Mouse (Mus musculus): ENCODE data around the gene Mical2. TPM values are rescaled to one million over a fixed set of nuclear protein-coding genes. Genes with fewer than 3 reads are reported as not detected.
A peak's percentile ranks its signal among the peaks of the same experiment; 100 is the strongest.

The Mical2 gene
- polyA plus RNA-seq, 1 experiment from 2014 or later: 1.5 TPM

- Histone ChIP-seq H3K27me3 (no peaks in the 10 kb centered on the region), H3K27ac (no peak overlapping the region), H3K9me3 (no peaks in the 10 kb centered on the region), H3K4me2 (replicated peaks) (no peak overlapping the region), H3K4me3 (replicated peaks) (no peak overlapping the region), H3K4me1 (replicated peaks) (no peaks in the 10 kb centered on the region), H3K36me3 (no peaks in the 10 kb centered on the region), H3K9ac (replicated peaks) (no peak overlapping the region)
- 76% methylated on average over 8 of the region's 8 CpGs for WGBS
- ATAC-seq: no peak
Measured at GRCm38 (mm10) chr7:112197461-112197860, 28.2 kb upstream of the Mical2 start.

- Histone ChIP-seq H3K4me3 (replicated peaks) (no peak overlapping the region), H3K27me3 (no peaks in the 10 kb centered on the region), H3K27ac (no peak overlapping the region), H3K9ac (replicated peaks) (no peak overlapping the region), H3K36me3 (no peaks in the 10 kb centered on the region), H3K9me3 (no peaks in the 10 kb centered on the region), H3K4me2 (replicated peaks) (no peak overlapping the region), H3K4me1 (replicated peaks) (no peaks in the 10 kb centered on the region)
- WGBS: 38% methylated on average over 3 of the region's 3 CpGs
- no peak for ATAC-seq
Measured at GRCm38 (mm10) chr7:112199343-112199742, 26.3 kb upstream of the Mical2 start.

DNA sequence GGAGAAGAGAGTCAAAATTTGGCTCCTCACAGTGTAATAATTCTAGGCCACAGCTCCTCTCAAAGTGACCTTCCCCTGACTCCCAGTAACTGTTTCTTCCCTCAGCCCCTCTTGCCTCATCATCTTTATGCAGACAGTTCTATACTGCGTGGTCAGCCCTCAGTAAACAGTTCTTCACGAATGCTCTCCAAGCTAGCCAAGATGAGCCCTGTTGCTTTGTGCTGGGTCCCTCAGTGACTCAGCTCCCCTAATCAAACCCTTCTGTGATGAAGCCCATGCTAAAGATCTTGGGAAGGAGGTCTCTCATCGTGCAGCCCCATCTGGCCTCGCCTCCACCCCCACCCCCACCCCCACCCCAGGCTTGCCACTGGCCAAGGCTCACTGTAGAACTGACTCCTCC lies 24.9 kb upstream of the Mical2 start:
- Histone ChIP-seq H3K27ac (no peak overlapping the region), H3K4me2 (replicated peaks) (no peak overlapping the region), H3K9ac (replicated peaks) (no peak overlapping the region), H3K27me3 (no peaks in the 10 kb centered on the region), H3K9me3 (no peaks in the 10 kb centered on the region), H3K36me3 (no peaks in the 10 kb centered on the region), H3K4me3 (replicated peaks) (no peak overlapping the region), H3K4me1 (replicated peaks) (no peaks in the 10 kb centered on the region)
- 44% methylated on average over 4 of the region's 4 CpGs for WGBS
- no peak for ATAC-seq

GRCm38 (mm10) chr7:112202194-112202593 lies 23.5 kb upstream of the Mical2 start:
- Histone ChIP-seq H3K27me3 (no peaks in the 10 kb centered on the region), H3K9ac (replicated peaks) (no peak overlapping the region), H3K4me3 (replicated peaks) (no peak overlapping the region), H3K4me2 (replicated peaks) (no peak overlapping the region), H3K4me1 (replicated peaks) (no peaks in the 10 kb centered on the region), H3K36me3 (no peaks in the 10 kb centered on the region), H3K27ac (no peak overlapping the region), H3K9me3 (no peaks in the 10 kb centered on the region)
- WGBS: 72% methylated on average over 4 of the region's 4 CpGs
- no peak for ATAC-seq

DNA sequence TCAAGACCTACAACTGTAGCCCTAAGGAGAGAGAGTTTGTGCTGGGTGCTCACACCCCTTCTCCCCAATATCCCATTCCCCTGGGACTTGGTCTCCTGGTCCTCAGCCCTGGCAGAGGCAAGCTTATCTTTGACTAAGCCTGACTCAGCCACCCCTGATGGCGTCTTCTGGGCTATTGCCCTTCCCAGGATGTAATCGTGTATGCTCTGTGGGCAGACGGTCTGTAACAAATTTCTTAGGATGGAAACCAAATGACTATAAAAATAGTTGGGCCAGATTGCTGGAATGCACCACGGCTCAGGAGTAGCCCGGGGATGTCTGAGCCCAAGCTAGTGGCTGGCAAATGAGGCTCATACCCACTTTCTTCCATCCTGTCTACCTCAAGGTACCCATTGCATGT lies 22.8 kb upstream of the Mical2 start:
- Histone ChIP-seq H3K27ac (no peak overlapping the region), H3K9me3 (no peaks in the 10 kb centered on the region)
- 91% methylated on average over 5 of the region's 5 CpGs for WGBS

DNA sequence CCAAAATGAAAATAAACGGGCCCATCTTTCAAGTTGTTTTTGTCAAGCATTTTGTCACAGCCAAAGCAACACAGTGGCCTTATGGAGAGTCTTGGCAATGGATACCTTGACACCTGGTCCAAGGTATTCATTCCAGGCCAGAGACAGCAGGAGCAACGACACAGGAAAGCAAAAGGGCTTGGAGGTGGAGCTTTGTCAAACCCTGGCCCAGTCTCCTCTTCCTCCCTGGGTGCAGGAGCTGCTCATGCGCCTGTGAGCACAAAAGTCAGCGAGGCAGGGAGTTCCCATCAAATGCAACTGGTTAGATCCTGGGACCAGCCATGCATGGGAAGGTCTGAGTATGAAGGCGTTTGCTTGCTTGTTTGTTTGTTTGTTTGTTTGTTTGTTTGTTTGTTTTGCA lies 21.7 kb upstream of the Mical2 start:
- WGBS: 75% methylated on average over 5 of the region's 5 CpGs
- H3K27ac ChIP-seq: no peak overlapping the region
- no peak overlapping the region for H3K4me2 ChIP-seq (replicated peaks)
- no peak overlapping the region for H3K9ac ChIP-seq (replicated peaks)
- H3K4me1 ChIP-seq (replicated peaks): no peaks in the 10 kb centered on the region
- no peak for ATAC-seq
- H3K27me3 ChIP-seq: no peaks in the 10 kb centered on the region
- no peaks in the 10 kb centered on the region for H3K36me3 ChIP-seq
- H3K9me3 ChIP-seq: no peaks in the 10 kb centered on the region
- H3K4me3 ChIP-seq (replicated peaks): no peak overlapping the region

More for the DNA sequence above, 22.8 kb upstream of the Mical2 start:
- Histone ChIP-seq H3K4me2 (replicated peaks) (no peak overlapping the region), H3K36me3 (no peaks in the 10 kb centered on the region), H3K4me1 (replicated peaks) (no peaks in the 10 kb centered on the region), H3K9ac (replicated peaks) (no peak overlapping the region), H3K4me3 (replicated peaks) (no peak overlapping the region), H3K27me3 (no peaks in the 10 kb centered on the region)
- ATAC-seq: no peak

GRCm38 (mm10) chr7:112204380-112204963 lies 21.2 kb upstream of the Mical2 start:
- Histone ChIP-seq H3K36me3 (no peaks in the 10 kb centered on the region), H3K27me3 (no peaks in the 10 kb centered on the region), H3K4me1 (replicated peaks) (no peaks in the 10 kb centered on the region), H3K9me3 (no peaks in the 10 kb centered on the region), H3K9ac (replicated peaks) (no peak overlapping the region), H3K4me2 (replicated peaks) (no peak overlapping the region), H3K4me3 (replicated peaks) (no peak overlapping the region), H3K27ac (no peak overlapping the region)
- ATAC-seq: no peak
- 75% methylated on average over 6 of the region's 6 CpGs for WGBS

DNA sequence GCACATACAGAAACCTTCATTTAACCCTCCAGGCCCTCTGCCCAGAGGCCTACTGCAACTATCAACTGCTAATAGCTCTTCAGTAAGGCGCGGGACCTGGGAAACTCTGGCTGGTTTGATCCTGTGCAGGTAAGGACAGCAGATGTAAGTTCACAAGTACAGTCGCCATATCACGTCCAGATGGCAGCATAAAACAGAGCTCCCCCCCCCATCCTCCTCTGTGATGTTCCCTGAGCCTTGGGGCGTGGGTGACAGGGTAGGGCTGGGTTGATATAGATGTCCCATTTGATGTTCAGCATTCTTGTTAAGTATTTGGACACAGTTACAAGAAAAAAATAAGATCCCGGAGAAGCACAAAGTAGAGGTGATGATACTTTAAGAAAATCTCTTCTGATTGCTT lies 20.1 kb upstream of the Mical2 start:
- H3K4me3 ChIP-seq (replicated peaks): no peak overlapping the region
- no peaks in the 10 kb centered on the region for H3K4me1 ChIP-seq (replicated peaks)
- H3K4me2 ChIP-seq (replicated peaks): no peak overlapping the region
- no peaks in the 10 kb centered on the region for H3K36me3 ChIP-seq
- WGBS: 93% methylated on average over 6 of the region's 6 CpGs
- no peak overlapping the region for H3K9ac ChIP-seq (replicated peaks)
- no peaks in the 10 kb centered on the region for H3K27me3 ChIP-seq
- H3K9me3 ChIP-seq: no peaks in the 10 kb centered on the region
- H3K27ac ChIP-seq: no peak overlapping the region
- no peak for ATAC-seq

DNA sequence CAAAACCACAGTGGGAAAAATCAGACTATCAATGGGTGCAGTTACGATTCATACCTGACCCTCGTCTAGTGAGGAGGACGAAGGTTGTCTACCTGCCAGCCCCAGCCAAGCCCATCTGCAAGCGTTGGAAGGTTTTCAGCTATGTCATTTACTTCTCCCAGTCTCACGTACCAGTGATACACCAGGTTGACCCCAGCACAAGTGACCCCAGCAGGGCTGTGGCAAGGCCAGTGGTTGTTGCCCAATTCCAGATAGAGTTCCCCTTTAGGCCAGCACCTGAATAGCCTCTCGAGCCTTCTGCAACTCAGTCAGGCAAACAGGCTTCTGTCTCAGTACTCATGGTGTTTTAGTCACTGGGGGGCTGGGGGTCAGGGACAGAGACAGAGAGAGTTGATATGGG lies 17.9 kb upstream of the Mical2 start:
- H3K36me3 ChIP-seq: no peaks in the 10 kb centered on the region
- H3K9me3 ChIP-seq: no peaks in the 10 kb centered on the region
- H3K27ac ChIP-seq: no peak overlapping the region
- 91% methylated on average over 6 of the region's 6 CpGs for WGBS
- H3K4me1 ChIP-seq (replicated peaks): no peaks in the 10 kb centered on the region; the same call in 1 of the 2 replicates
- H3K4me2 ChIP-seq (replicated peaks): no peak overlapping the region
- 0 out of 2 replicates have a peak, but pooled peaks cover 3% of the 10 kb centered on the region for H3K27me3 ChIP-seq
- H3K9ac ChIP-seq (replicated peaks): no peak overlapping the region
- H3K4me3 ChIP-seq (replicated peaks): no peak overlapping the region
- ATAC-seq: no peak

GRCm38 (mm10) chr7:112208323-112209167 lies 17.1 kb upstream of the Mical2 start:
- no peak for ATAC-seq
- H3K9me3 ChIP-seq: no peaks in the 10 kb centered on the region
- no peak overlapping the region for H3K4me3 ChIP-seq (replicated peaks)
- peaks cover 6% of the 10 kb centered on the region for H3K4me1 ChIP-seq (replicated peaks)
- 81% methylated on average over 10 of the region's 10 CpGs for WGBS
- no peak overlapping the region for H3K9ac ChIP-seq (replicated peaks)
- H3K27me3 ChIP-seq: 0 out of 2 replicates have a peak, but pooled peaks cover 3% of the 10 kb centered on the region
- H3K4me2 ChIP-seq (replicated peaks): no peak overlapping the region
- H3K36me3 ChIP-seq: no peaks in the 10 kb centered on the region
- no peak overlapping the region for H3K27ac ChIP-seq

DNA sequence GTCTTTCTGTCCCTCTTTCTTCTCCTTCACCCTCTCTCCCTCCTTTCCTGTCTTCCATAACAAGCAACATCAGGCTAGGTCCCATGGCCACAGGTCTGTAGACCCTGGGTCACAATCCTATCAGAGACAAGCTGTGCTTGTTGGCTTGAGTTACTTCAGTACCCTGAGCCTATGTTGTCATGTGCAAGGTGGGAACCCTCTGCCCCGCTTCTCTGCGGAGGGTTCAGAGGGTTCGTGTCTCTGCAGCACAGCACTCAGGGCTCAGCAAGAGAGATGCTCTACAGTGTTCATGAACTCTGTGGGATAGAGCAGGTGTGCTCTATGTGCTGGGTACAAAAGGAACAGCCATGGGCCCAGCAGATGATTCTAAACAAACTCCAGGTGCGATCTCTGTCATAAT lies 16.0 kb upstream of the Mical2 start:
- H3K4me2 ChIP-seq (replicated peaks): no peak overlapping the region
- WGBS: 93% methylated on average over 4 of the region's 4 CpGs
- H3K4me3 ChIP-seq (replicated peaks): no peak overlapping the region
- no peak overlapping the region for H3K9ac ChIP-seq (replicated peaks)
- H3K9me3 ChIP-seq: no peaks in the 10 kb centered on the region
- ATAC-seq: no peak
- no peak overlapping the region for H3K27ac ChIP-seq
- H3K4me1 ChIP-seq (replicated peaks): peaks cover 10% of the 10 kb centered on the region
- 0 out of 2 replicates have a peak, but pooled peaks cover 3% of the 10 kb centered on the region for H3K27me3 ChIP-seq
- H3K36me3 ChIP-seq: no peaks in the 10 kb centered on the region

GRCm38 (mm10) chr7:112212921-112213721 lies 12.5 kb upstream of the Mical2 start:
- Histone ChIP-seq H3K9ac (replicated peaks) (no peak overlapping the region), H3K9me3 (no peaks in the 10 kb centered on the region), H3K4me1 (replicated peaks) (peaks cover 13% of the 10 kb centered on the region), H3K4me3 (replicated peaks) (no peak overlapping the region), H3K27ac (peak overlapping the region; percentile 20; the same call in 1 of the 2 replicates), H3K36me3 (no peaks in the 10 kb centered on the region), H3K4me2 (replicated peaks) (no peak overlapping the region), H3K27me3 (0 out of 2 replicates have a peak, but pooled peaks cover 3% of the 10 kb centered on the region)
- ATAC-seq: peak; percentile 89
- 38% methylated on average over 8 of the region's 8 CpGs for WGBS

Data from midbrain, embryonic 13.5 days (tissue).